Mouse (Mus musculus) C2C12 (cell line): Measurements from ENCODE around the gene Clpx.

ENCODE experiments used
- CTCF ChIP-seq: IDR thresholded peaks from one replicate; pipeline ENCODE4 v1.5.1; 2011; ENCODE audit not compliant: control insufficient read depth, insufficient read depth, insufficient read length
- MAX ChIP-seq: IDR thresholded peaks from one replicate; pipeline ENCODE4 v1.6.1; 2011; ENCODE audit warnings: mild to moderate bottlenecking, control low read depth
- MYOD1 ChIP-seq: IDR thresholded peaks from one replicate; pipeline ENCODE4 v1.6.1; 2011; ENCODE audit warnings: low read depth; ENCODE audit not compliant: control insufficient read depth, insufficient read length
- MYOG ChIP-seq: IDR thresholded peaks from one replicate; pipeline ENCODE4 v1.6.1; 2011; ENCODE audit not compliant: control insufficient read depth, insufficient read length; ENCODE audit errors: extremely low read depth
- USF1 ChIP-seq: IDR thresholded peaks from one replicate; pipeline ENCODE4 v1.6.1; 2011; ENCODE audit warnings: low read depth, mild to moderate bottlenecking, control low read depth, moderate library complexity

DNA sequence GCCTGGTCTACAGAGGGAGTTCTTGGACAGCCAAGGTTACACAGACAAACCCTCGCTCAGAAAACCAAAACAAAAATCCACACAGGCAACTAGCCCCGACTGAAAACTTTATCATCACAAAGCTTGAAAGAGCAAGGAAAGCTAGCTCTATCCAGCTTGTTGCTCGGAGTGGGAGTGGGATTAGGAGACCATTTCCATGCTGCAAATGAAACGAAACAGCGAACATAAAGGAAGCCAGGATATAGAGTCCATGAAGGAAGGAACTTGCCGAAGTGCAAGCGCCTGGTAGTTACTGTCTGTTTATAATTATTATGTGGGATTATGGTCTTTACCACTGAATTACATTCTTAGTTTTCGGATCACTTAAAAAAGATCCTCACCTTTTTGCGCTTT, 484 bp upstream of the Clpx start:
- no peak for TF ChIP-seq MYOD1
- TF ChIP-seq MAX: no peak
- TF ChIP-seq CTCF: no peak
- TF ChIP-seq USF1: no peak
- no peak for TF ChIP-seq MYOG
